Mouse (Mus musculus) spleen, adult 18-20 months (tissue): ENCODE measurements around the gene Tmem101.

Experiments
- DNase-seq, 2 experiments: peaks; one replicate each; pipeline ENCODE4 v3.0.0; 2022; ENCODE audit warnings: mixed read lengths in 2 of 2

The Tmem101 gene

DNA sequence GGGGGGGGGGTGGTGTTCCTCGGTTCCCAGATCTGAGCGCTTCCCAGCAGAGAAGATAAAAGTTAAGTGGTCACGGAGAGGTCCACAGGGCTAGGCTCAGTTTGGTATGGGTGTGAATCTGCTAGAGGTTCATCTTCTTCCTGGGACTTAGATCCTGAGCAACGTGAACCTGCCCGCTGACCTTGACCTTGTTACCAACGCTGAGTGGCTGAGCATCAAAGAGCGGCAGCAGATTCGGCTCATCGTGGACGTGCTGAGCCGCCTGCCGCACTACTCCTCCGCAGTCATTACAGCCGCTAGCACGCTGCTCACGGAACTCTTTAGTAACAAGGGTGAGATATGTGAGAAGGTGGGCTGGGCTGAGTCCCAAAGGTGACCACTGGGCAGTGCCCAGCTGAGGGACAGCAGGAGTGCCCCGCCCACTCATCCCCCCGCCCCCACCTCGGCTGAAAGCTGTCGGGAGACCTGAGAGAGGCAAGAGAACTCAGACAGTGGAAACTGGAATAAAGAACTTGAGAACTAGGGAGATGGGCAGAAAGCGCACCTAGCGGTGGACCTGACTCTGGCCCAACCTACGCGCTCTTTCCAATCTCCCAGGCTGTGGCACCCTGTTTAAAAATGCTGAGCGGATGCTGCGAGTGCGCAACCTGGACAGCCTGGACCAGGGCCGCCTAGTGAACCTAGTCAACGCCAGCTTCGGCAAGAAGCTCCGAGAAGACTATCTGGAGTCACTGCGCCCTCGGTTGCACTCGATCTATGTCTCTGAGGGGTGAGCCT lies 8.8 kb downstream of the Tmem101 start:
- DNase-seq = no peak

DNA sequence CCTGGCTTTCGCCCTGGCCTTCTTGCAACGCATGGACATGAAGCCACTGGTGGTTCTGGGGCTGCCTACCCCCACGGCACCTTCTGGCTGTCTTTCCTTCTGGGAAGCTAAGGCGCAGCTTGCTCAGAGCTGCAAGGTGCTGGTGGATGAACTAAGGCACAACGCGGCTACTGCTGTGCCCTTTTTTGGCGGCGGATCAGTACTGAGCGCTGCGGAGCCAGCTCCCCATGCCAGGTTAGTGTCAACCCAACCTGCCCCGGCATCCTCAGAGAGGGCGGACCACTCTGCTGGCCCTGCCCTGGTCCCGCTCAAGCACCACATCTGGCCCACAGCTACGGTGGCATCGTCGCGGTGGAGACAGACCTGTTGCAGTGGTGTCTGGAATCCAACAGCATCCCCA lies 9.7 kb downstream of the Tmem101 start:
- no peak for DNase-seq

DNA sequence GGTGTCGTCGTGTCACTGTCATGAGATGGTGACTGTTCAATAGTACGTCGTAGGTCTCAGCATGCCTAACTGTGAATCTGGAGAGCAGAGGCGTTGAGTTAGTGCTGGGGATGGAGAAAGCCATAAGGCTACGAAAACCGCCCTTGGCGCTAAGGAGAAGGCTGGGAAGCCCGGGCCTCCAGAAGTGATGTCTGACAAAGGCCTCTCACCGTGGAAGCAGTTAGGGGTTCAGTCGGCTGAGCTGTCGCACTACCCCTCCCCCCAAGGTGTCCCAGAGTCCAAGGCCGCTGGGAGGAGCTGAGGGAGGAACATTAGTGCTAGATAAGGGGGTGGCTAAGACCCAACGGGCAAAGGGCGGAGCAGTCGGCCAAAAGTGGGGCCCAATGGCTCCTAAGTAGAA lies 10.2 kb downstream of the Tmem101 start:
- DNase-seq = no peak

DNA sequence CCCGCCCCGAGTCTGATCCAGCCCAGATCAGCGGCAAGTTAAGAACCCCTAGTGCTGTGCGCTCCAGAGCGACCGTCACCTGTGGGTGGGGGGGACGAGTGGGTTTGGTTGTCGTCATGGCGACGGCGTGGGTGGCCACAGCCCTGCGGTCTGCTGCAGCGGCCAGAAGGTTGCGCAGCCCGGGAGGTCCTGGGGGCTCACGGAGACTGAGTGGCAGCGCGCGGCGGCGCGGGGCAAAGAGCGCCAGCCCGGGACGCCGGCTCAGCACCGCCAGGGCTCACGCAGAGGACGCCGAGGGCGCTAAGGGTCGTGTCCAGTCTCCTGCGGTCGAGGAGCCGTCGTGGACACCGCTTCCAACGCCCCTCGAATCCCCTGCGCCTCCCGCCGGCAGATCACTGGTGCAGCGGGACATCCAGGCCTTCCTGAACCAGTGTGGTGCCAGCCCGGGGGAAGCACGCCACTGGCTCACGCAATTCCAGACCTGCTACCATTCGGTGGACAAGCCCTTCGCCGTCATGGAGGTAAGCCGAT lies 10.7 kb downstream of the Tmem101 start, which contains the start of gene Nags:
Nags (plus strand) TSS at position 43 of the 531 bp plus-strand sequence.
- no peak for DNase-seq

- DNase-seq = no peak
Measured at GRCm38 (mm10) chr11:102144957-102145470, 11.2 kb downstream of the Tmem101 start.

DNA sequence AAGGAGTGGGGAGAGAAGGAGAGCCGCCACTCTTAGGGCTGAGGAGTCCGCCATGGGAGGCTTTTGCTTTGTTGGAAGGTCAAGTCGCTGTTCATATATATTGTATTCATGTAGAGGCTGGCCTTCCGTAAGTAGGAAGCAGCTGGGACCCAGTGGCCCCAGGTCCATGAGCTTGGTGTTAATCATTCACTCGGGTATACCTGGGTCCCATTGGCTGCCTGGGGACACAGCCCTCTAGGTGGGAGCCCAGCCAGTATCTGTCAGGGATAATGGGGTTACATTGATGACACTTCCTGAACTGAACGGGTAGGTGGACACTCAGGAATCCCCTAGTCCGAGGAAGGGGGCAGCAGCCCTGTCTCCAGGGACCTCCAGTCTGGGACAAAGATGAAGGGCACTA lies 13.8 kb downstream of the Tmem101 start:
- DNase-seq = no peak

DNA sequence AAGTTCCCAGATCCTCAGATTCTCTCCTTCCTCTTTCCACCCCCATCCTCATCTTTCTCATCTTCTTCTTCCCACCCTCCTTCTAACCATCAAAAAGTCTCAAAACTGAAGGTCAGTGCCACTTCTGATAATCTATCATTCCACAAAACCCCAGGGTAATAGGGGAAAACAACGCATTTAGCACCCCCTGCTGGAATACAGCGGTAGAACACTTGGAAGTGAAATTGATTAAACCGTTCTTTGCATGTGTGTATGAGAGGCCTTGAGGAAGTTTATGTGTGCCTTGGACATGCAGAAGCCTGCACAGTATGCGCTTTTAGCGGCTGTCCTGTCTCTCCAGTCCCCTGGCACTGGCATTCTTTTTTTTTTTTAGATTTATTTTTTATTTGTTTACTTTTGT lies 15.7 kb downstream of the Tmem101 start:
- peak in 1 of 2 experiments; percentile 63 for DNase-seq

- DNase-seq = peak; percentile 22 to 62
Measured at GRCm38 (mm10) chr11:102138447-102138740, 17.8 kb downstream of the Tmem101 start.

GRCm38 (mm10) chr11:102137625-102138446 lies 18.4 kb downstream of the Tmem101 start:
- DNase-seq = no peak

DNA sequence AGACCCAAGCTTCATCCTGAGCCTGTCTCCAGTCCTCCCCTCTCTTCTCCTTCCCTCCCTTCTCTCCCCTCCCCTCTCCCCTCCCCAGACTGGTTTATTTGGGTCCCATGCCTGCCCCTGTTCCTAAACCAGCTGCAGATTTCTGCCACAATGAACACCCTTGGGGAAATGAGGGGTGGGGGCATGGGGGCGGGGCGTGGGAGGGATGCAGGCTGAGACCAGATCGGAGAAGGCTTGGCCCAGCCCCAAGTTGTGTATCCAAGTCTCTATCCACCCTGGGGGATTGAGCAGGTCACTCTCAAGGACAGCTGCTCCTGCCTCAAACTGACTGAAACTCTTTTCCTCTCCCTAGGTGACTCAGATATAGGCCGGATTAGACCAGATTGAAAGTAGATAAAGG lies 21.7 kb downstream of the Tmem101 start:
- no peak for DNase-seq

DNA sequence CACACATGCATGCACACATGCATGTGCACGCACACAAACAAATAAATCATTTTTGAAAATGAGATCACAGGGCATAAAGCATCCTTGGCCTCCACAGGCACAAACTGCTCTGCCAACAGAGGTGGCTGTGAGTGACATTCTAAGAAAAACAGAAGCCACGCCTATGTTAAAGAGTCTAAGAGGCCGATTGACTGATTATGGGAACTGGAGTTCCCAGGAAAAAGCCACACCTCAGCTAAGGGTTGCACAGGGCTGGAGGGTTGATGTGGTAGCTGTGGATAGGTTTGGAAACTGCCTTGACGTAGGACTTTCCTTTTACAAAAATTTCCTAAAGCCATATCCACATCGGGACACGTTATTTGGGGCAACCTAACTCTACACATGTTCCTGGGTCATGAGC lies 38.8 kb downstream of the Tmem101 start:
- DNase-seq = no peak

DNA sequence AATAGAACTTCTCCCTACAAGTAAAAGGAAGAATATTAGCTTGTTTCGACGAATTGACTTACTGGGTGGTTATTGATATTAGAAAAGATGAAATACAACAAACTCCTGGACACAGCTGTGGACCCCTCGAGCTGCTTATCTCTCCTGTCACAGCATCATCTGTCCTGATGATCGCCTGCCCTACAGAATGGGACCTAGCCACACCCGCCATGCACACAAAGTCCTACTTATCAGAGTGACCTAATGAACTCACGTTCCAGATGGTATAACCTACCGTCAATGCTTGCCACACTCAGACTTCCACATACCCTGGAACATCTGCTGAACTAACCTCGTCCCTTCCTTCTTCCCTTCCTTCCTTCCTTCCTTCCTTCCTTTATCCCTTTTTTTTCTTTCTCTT lies 40.0 kb downstream of the Tmem101 start:
- no peak for DNase-seq

GRCm38 (mm10) chr11:102111576-102111975 lies 44.6 kb downstream of the Tmem101 start:
- DNase-seq = no peak

DNA sequence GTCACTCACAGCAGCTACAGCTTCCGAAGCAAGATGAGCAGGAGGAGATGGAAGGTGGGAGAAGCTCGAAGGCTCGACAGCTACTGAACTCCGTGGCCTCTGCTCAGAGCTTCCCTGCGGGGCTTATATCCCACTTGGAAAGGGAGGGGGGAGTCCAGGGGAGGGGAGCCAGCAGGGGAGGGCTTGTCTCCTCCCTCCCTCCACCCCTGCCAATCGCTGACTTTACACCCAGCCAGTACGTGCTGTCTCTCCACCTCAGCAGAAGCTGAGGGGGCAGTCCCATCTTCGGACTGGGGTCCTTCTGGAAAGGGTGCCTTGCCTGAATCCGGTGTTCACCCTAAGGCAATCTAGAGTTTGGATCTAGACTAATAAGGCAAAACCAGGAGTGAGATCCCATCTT lies 48.5 kb downstream of the Tmem101 start, which contains the start of gene Pyy:
Pyy (minus strand) TSS at position 101 of the 400 bp plus-strand sequence.
- DNase-seq = no peak

GRCm38 (mm10) chr11:102106911-102107310 lies 49.3 kb downstream of the Tmem101 start:
- DNase-seq = no peak
